Mouse (Mus musculus) cerebellum, adult 2 months (tissue): Measurements from ENCODE around the gene Agfg1. TPM values are rescaled to one million over a fixed set of nuclear protein-coding genes. Genes with fewer than 3 reads are reported as not detected.

Source experiments
- DNase-seq, 2 experiments: peaks; one replicate each; pipeline ENCODE4 v3.0.0; 2021
- H3K27ac ChIP-seq: fragments of 200-500 bp; 2 replicates; pipeline ENCODE4 v1.5.1; 2012; ENCODE audit warnings: low read length, control low read depth, inconsistent platforms; ENCODE audit not compliant: insufficient read depth
- H3K27me3 ChIP-seq: fragments of 200-500 bp; 2 replicates; pipeline ENCODE4 v1.6.1; 2012; ENCODE audit warnings: inconsistent platforms, mild to moderate bottlenecking, low read length, moderate library complexity; ENCODE audit not compliant: control insufficient read depth, insufficient read depth
- H3K4me1 ChIP-seq: fragments of 200-500 bp; 2 replicates; pipeline ENCODE4 v1.6.1; 2011; ENCODE audit warnings: low read length; ENCODE audit not compliant: control insufficient read depth, insufficient read depth
- H3K4me3 ChIP-seq: fragments of 200-500 bp; replicated peaks from 2 replicates; pipeline ENCODE3; 2011; ENCODE audit warnings: mild to moderate bottlenecking, low read depth, low read length, control low read depth; ENCODE audit not compliant: insufficient read depth
- CTCF ChIP-seq: fragments of 200-500 bp; IDR thresholded peaks from 2 replicates; pipeline ENCODE4 v1.5.1; 2011; ENCODE audit warnings: low read depth, mild to moderate bottlenecking, control low read depth, low read length, moderate library complexity, borderline replicate concordance; ENCODE audit not compliant: insufficient read depth
- POLR2A ChIP-seq: fragments of 200-500 bp; IDR thresholded peaks from 2 replicates; pipeline ENCODE4 v1.6.1; 2011; ENCODE audit warnings: low read length, control low read depth, borderline replicate concordance; ENCODE audit not compliant: insufficient read depth
- WGBS: fragments of 180-500 bp; shearing (Covaris S2); methylation state at CpG from one replicate; pipeline ENCODE4 v1.1.7; 2018; 5-methylcytosine and 5-hydroxymethylcytosine counted together
- polyA plus RNA-seq: library from polyadenylated mRNA; depleted of rRNA; stranded (reverse); fragments of >200 nt; gene quantifications from 2 replicates; pipeline ENCODE4 v1.2.3, GENCODE M21; 2012

The Agfg1 gene
- polyA plus RNA-seq, 1 experiment: 43.1 TPM

- no peaks in the 10 kb centered on the region for H3K4me1 ChIP-seq
- no peak for DNase-seq
- no peaks in the 10 kb centered on the region for H3K27me3 ChIP-seq
- 74% methylated on average over 13 of the region's 13 CpGs for WGBS
- H3K4me3 ChIP-seq: no peak overlapping the region
- no peak overlapping the region for H3K27ac ChIP-seq
- TF ChIP-seq POLR2A (no peak), CTCF (no peak)
Observed at GRCm38 (mm10) chr1:82836342-82837217, 2.7 kb upstream of the Agfg1 start.

DNA sequence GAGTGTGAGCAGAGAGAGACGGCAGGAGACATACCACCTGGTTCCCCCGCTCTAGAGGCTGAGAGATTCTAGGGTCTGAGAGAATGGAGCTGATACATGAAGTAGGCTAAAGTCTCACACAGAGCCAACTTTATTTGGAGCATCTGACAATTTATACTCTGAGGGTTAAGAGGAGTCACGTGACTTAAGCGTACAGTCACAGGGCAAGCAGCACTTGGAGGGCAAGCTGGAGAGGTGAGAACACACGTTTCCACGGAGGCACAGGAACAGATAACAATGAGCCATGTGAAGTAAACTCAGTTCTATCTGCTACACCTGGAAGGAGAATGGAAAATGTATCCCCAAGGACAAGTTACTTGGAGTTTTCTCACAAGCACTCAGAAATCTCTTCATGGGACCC, 1.7 kb upstream of the Agfg1 start:
- Histone ChIP-seq H3K27ac (no peak overlapping the region), H3K4me3 (no peak overlapping the region), H3K4me1 (peaks cover under 1% of the 10 kb centered on the region), H3K27me3 (no peaks in the 10 kb centered on the region)
- WGBS: 81% methylated on average over 6 of the region's 6 CpGs
- TF ChIP-seq POLR2A (no peak), CTCF (no peak)
- no peak for DNase-seq

DNA sequence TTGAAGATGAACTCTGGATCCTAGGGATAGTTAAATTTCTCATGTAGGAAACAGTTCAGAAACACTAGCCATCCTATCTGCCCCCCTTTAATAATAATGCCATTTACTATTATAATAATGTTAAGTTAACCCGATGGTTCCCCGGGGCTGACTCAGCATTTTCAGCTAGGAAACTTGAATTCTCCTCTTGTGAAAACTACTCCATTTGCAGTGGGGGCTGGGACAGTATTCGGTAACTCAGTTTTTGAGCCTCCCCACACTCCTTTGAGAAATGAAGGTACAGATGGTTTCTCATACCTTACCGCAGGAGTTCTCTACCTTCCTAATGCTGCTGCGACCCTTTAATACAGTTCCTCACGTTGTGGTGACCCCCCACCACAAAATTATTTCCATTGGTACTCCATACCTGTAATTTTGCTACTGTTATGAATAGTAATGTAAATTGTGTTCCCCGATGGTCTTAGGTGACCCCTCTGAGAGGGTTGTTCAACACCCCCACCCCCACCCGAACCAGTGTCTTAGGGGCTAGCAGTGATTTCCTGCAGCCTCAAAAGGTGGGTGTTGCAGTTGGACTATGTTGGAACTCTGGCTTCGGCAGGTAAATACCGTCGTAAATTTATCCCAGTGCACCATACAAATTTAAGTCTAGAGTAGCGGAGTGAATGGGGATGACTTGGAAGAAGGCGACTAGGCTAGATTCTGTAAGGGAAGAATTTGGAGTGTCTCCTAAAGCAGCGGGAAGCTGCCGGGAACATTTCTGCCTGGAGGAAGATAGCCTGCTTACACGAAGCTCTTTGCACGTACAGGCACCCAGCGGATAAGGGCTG, 601 bp upstream of the Agfg1 start:
- TF ChIP-seq CTCF: no peak
- TF ChIP-seq POLR2A: no peak

DNA sequence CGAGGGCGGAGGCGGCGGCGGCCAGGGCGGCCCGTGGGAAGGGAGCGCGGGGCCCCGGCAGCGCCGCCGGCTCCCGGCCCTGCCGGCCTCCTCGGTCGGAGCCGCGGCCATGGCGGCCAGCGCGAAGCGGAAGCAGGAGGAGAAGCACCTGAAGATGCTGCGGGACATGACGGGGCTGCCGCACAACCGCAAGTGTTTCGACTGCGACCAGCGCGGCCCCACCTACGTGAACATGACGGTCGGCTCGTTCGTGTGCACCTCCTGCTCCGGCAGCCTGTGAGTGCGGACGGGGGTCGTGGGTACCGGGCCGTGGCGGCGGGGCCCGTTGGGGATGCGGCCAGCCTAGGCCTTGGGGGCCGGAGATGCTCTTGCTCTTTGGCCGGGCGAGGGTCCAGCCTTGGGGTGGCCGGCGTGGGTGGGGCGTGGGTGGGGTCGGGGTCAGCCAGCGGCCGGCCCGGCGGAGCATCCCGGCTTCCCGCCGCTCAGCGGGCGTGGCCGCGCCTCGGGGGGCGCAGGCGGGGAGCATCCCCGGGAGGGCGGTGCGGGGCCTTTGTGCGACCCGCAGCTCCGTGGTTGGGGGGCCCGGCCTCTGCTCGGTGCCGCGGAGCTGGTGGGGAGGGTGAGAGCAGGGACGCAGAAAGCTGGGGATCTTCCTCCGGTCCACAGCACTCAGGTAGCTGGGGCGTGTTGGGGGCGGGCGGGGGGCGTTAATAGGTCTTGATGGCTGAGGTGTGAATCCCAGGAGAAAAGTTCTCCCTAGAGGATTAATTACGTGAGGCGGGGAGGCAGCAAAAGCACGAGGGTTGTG, 535 bp downstream of the Agfg1 start:
- no peak for DNase-seq
- Histone ChIP-seq H3K27me3 (no peaks in the 10 kb centered on the region), H3K4me1 (peaks cover 14% of the 10 kb centered on the region), H3K27ac (peak overlapping the region; percentile 61; the same call in 1 of the 2 replicates), H3K4me3 (peak overlapping the region; percentile 66)
- WGBS: under 1% methylated on average over 84 of the region's 86 CpGs
- TF ChIP-seq CTCF (no peak), POLR2A (no peak)

More for the DNA sequence above, 601 bp upstream of the Agfg1 start:
- no peak overlapping the region for H3K27ac ChIP-seq
- WGBS: 28% methylated on average over 18 of the region's 18 CpGs
- no peaks in the 10 kb centered on the region for H3K27me3 ChIP-seq
- H3K4me1 ChIP-seq: peaks cover 7% of the 10 kb centered on the region
- no peak for DNase-seq
- peak overlapping the region; percentile 66 for H3K4me3 ChIP-seq

- H3K27me3 ChIP-seq: no peaks in the 10 kb centered on the region
- DNase-seq: no peak
- peaks cover 3% of the 10 kb centered on the region for H3K4me1 ChIP-seq
- 93% methylated on average over 5 of the region's 5 CpGs for WGBS
- H3K4me3 ChIP-seq: no peak overlapping the region
- TF ChIP-seq CTCF (no peak), POLR2A (no peak)
- H3K27ac ChIP-seq: no peak overlapping the region
Observed at GRCm38 (mm10) chr1:82855729-82856128, 16.4 kb downstream of the Agfg1 start.

DNA sequence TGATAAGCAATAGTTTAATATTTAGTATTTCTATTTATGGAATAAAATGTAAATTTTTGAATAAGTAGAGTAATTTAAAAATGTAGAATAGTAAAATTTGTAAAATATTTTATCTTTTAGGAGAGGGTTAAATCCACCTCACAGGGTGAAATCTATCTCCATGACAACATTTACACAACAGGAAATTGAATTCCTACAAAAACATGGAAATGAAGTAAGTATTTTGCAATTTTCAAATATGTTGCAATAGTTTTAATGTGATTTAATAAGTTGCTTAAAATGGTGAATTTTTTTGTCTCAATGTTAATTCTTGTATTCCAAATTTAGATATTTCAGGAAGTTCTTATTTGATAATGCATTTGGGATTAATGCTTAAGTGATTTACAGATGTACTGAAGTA, 19.0 kb downstream of the Agfg1 start:
- Histone ChIP-seq H3K4me3 (no peak overlapping the region), H3K4me1 (no peaks in the 10 kb centered on the region), H3K27me3 (no peaks in the 10 kb centered on the region), H3K27ac (no peak overlapping the region)
- TF ChIP-seq CTCF (no peak), POLR2A (no peak)
- no peak for DNase-seq

GRCm38 (mm10) chr1:82860391-82860790, 21.1 kb downstream of the Agfg1 start:
- 95% methylated on average over 4 of the region's 4 CpGs for WGBS
- DNase-seq: no peak
- TF ChIP-seq CTCF: no peak
- Histone ChIP-seq H3K4me1 (no peaks in the 10 kb centered on the region), H3K27ac (no peak overlapping the region), H3K4me3 (no peak overlapping the region), H3K27me3 (no peaks in the 10 kb centered on the region)

- WGBS: 91% methylated on average over 3 of the region's 3 CpGs
- H3K4me3 ChIP-seq: no peak overlapping the region
- no peak for DNase-seq
- H3K4me1 ChIP-seq: no peaks in the 10 kb centered on the region
- TF ChIP-seq POLR2A (no peak), CTCF (no peak)
- H3K27ac ChIP-seq: no peak overlapping the region
- no peaks in the 10 kb centered on the region for H3K27me3 ChIP-seq
Observed at GRCm38 (mm10) chr1:82870202-82870601, 30.9 kb downstream of the Agfg1 start.
